Mouse (Mus musculus) liver, embryonic 15.5 days (tissue): ENCODE measurements at regions not wholly inside any gene's neighbourhood (a gene's known extent, or its start where the extent isn't known, plus 50 kb on each side); places are given as distances from the start of the nearest gene placed in this dataset.

Source experiments
- ATAC-seq: fragments of 200-750 bp; cut with Nextera tagmentation; 2 replicates; pipeline ENCODE4 v1.8.0; 2017; ENCODE audit warnings: moderate number of reproducible peaks, mild to moderate bottlenecking, moderate library complexity; ENCODE audit not compliant: insufficient read depth
- H3K27ac ChIP-seq: fragments of 300-500 bp; sonication (generic); replicated peaks from 2 replicates; pipeline ENCODE4 v1.5.1; 2015; ENCODE audit warnings: mild to moderate bottlenecking, inconsistent platforms
- H3K27me3 ChIP-seq: fragments of 300-500 bp; sonication (generic); 2 replicates; pipeline ENCODE4 v1.6.1; 2015; ENCODE audit warnings: mild to moderate bottlenecking, inconsistent platforms
- H3K36me3 ChIP-seq: fragments of 300-500 bp; sonication (generic); replicated peaks from 2 replicates; pipeline ENCODE4 v1.6.1; 2015; ENCODE audit warnings: moderate library complexity, mild to moderate bottlenecking, inconsistent platforms
- H3K4me1 ChIP-seq: fragments of 300-500 bp; sonication (generic); replicated peaks from 2 replicates; pipeline ENCODE4 v1.6.1; 2015; ENCODE audit warnings: inconsistent platforms
- H3K4me2 ChIP-seq: fragments of 300-500 bp; sonication (generic); 2 replicates; pipeline ENCODE4 v1.6.1; 2015; ENCODE audit warnings: moderate library complexity, mild to moderate bottlenecking, inconsistent platforms
- H3K4me3 ChIP-seq: fragments of 300-500 bp; sonication (generic); replicated peaks from 2 replicates; pipeline ENCODE4 v1.5.1; 2015; ENCODE audit warnings: mild to moderate bottlenecking, inconsistent platforms
- H3K9ac ChIP-seq: fragments of 300-500 bp; sonication (generic); 2 replicates; pipeline ENCODE4 v1.6.1; 2015; ENCODE audit warnings: moderate library complexity, mild to moderate bottlenecking, inconsistent platforms
- H3K9me3 ChIP-seq: fragments of 300-500 bp; sonication (generic); replicated peaks from 2 replicates; pipeline ENCODE4 v1.6.1; 2016; ENCODE audit warnings: inconsistent platforms
- WGBS: fragments of 180-500 bp; shearing (Covaris S2); methylation state at CpG from one replicate; pipeline ENCODE4 v1.1.7; 2015; ENCODE audit warnings: mixed read lengths; ENCODE audit not compliant: insufficient replicate concordance; 5-methylcytosine and 5-hydroxymethylcytosine counted together

- H3K9me3 ChIP-seq = no peaks in the 10 kb centered on the region
- no peak overlapping the region for H3K4me3 ChIP-seq
- no peak for ATAC-seq
- no peak overlapping the region for H3K4me2 ChIP-seq
- no peak overlapping the region for H3K27ac ChIP-seq
- H3K4me1 ChIP-seq = no peaks in the 10 kb centered on the region
- H3K36me3 ChIP-seq = no peaks in the 10 kb centered on the region
- WGBS = 43% methylated on average over 2 of the region's 2 CpGs
- no peak overlapping the region for H3K9ac ChIP-seq
- no peaks in the 10 kb centered on the region for H3K27me3 ChIP-seq
These were observed 463.3 kb downstream of the Dmrt2 start for GRCm38 (mm10) chr19:26135398-26136104.

DNA sequence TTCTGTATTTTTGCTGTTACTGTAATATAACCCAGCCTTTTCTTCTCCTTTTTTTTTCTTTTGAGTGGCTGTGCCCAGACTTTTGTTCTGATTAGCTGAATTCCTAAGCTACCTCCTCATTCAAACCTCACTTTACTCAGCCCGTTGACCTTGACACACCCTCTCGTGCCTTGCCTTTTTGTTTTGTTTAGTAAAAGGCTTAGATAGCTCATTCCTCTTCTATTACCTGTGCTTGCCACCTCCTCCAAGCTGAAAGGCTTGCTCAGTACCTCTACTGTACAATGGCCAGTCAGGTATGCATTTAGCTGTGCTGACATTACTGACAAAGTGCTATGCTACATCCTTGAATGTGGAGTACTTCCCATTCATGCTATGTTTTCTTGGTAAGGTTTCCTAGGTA lies 464.2 kb upstream of the Smarca2 start:
- H3K4me3 ChIP-seq = no peak overlapping the region
- 51% methylated on average over 2 of the region's 2 CpGs for WGBS
- no peak overlapping the region for H3K4me2 ChIP-seq
- no peaks in the 10 kb centered on the region for H3K36me3 ChIP-seq
- H3K4me1 ChIP-seq = no peaks in the 10 kb centered on the region
- H3K9ac ChIP-seq = no peak overlapping the region
- H3K9me3 ChIP-seq = no peaks in the 10 kb centered on the region
- no peak for ATAC-seq
- no peak overlapping the region for H3K27ac ChIP-seq
- no peaks in the 10 kb centered on the region for H3K27me3 ChIP-seq

- ATAC-seq = no peak
- Histone ChIP-seq H3K9me3 (no peaks in the 10 kb centered on the region), H3K4me2 (no peak overlapping the region), H3K27ac (no peak overlapping the region), H3K4me1 (no peaks in the 10 kb centered on the region), H3K4me3 (no peak overlapping the region), H3K36me3 (no peaks in the 10 kb centered on the region), H3K9ac (no peak overlapping the region), H3K27me3 (no peaks in the 10 kb centered on the region)
- 65% methylated on average over 2 of the region's 2 CpGs for WGBS
These were observed 461.3 kb upstream of the Smarca2 start for GRCm38 (mm10) chr19:26143539-26143938.

DNA sequence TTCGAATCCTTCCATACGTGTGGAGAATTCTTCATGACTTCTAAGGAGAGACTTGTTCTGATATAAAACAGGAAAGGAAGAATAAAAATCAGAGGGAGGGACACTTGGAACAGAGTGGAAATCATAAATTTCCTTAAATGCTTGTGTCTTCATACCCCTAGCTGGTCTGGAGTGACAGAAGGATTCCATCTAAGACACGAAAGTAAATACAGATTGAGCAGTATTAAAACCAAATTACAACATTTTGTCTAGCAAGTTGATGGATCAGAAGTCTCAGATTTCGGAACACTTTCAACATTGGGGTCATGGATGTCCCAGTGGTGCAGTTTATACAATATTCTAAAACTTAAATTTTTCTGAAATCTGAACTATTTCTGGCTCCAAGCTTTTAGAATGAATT lies 453.6 kb upstream of the Smarca2 start:
- no peaks in the 10 kb centered on the region for H3K9me3 ChIP-seq
- H3K4me1 ChIP-seq = no peaks in the 10 kb centered on the region
- H3K4me2 ChIP-seq = no peak overlapping the region
- H3K36me3 ChIP-seq = no peaks in the 10 kb centered on the region
- no peaks in the 10 kb centered on the region for H3K27me3 ChIP-seq
- WGBS = 61% methylated on average over 4 of the region's 4 CpGs
- no peak overlapping the region for H3K4me3 ChIP-seq
- ATAC-seq = no peak
- no peak overlapping the region for H3K27ac ChIP-seq
- no peak overlapping the region for H3K9ac ChIP-seq

GRCm38 (mm10) chr19:26164993-26165392 lies 439.9 kb upstream of the Smarca2 start:
- Histone ChIP-seq H3K4me2 (no peak overlapping the region), H3K4me3 (no peak overlapping the region), H3K36me3 (no peaks in the 10 kb centered on the region), H3K9ac (no peak overlapping the region), H3K4me1 (no peaks in the 10 kb centered on the region), H3K27me3 (no peaks in the 10 kb centered on the region), H3K9me3 (no peaks in the 10 kb centered on the region), H3K27ac (no peak overlapping the region)
- 48% methylated on average over 13 of the region's 13 CpGs for WGBS
- no peak for ATAC-seq

DNA sequence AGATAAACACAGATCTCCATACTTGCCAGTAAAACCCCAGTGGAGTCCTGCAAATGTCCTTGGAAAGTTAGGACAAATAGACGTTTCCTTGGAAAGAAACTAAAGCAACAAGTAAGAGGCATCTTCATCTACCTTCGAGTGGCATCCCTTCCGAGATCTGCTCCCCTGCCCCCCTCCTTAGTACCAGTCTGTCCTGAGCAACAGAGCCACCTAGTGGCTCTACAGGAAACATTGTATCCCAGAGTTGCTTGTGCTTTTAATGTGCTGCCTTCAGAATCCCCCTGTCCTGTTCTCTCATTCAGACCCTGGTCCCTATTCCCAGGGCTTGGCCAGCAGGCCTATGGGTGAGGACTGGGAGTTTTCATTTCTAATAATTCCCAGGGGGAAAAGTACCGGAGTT lies 423.1 kb upstream of the Smarca2 start:
- H3K4me2 ChIP-seq = no peak overlapping the region
- H3K9me3 ChIP-seq = no peaks in the 10 kb centered on the region
- H3K27me3 ChIP-seq = no peaks in the 10 kb centered on the region
- no peak overlapping the region for H3K9ac ChIP-seq
- H3K4me1 ChIP-seq = no peaks in the 10 kb centered on the region
- H3K36me3 ChIP-seq = no peaks in the 10 kb centered on the region
- no peak for ATAC-seq
- H3K4me3 ChIP-seq = no peak overlapping the region
- WGBS = 17% methylated on average over 4 of the region's 4 CpGs
- H3K27ac ChIP-seq = no peak overlapping the region

GRCm38 (mm10) chr19:26185012-26185411 lies 419.8 kb upstream of the Smarca2 start:
- Histone ChIP-seq H3K4me2 (no peak overlapping the region), H3K27me3 (no peaks in the 10 kb centered on the region), H3K4me1 (no peaks in the 10 kb centered on the region), H3K9ac (no peak overlapping the region), H3K36me3 (no peaks in the 10 kb centered on the region), H3K9me3 (no peaks in the 10 kb centered on the region), H3K4me3 (no peak overlapping the region), H3K27ac (no peak overlapping the region)
- ATAC-seq = no peak
- 63% methylated on average over 7 of the region's 7 CpGs for WGBS

DNA sequence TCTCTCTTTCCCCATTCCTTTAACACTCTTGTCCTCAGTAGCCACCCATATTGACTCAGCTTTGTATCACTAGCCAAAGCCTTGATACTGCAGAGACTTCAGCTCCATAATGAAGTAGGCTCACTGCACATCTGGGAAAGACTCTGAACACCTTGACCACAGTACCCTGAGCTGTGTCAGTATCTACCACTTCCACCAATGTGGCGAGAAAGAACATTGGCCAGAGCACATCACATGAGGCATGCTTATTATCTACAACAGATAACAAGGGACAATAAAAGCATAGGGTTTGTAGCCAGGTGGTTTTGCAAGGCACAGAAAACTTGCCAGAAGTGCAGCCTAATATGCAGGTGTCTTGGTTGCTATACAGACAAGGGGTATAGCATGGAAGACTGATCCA lies 414.0 kb upstream of the Smarca2 start:
- H3K4me2 ChIP-seq = no peak overlapping the region
- WGBS = 62% methylated on average over 1 of the region's 1 CpGs
- no peak for ATAC-seq
- H3K4me3 ChIP-seq = no peak overlapping the region
- H3K27ac ChIP-seq = no peak overlapping the region
- no peaks in the 10 kb centered on the region for H3K36me3 ChIP-seq
- H3K9ac ChIP-seq = no peak overlapping the region
- no peaks in the 10 kb centered on the region for H3K4me1 ChIP-seq
- H3K27me3 ChIP-seq = no peaks in the 10 kb centered on the region
- no peaks in the 10 kb centered on the region for H3K9me3 ChIP-seq

DNA sequence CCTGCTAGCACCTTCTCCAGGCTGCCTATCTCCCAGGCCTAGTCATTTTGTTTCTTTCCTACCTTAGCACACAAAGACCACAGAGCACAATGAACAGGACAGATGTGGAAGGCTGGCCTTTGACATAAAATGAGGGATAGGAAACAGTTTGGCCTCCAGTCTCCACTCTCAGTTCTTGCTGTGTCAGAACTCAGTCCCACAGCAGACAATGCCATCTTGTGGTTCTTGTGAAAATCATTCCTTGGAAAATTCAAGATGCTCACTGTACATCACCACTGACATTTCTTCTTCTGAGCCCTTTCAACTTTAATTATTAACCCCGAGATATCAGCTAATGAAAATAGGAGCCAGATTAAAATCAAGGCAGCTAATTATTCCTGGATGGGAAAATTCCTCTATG lies 411.2 kb upstream of the Smarca2 start:
- no peaks in the 10 kb centered on the region for H3K4me1 ChIP-seq
- WGBS = 45% methylated on average over 1 of the region's 1 CpGs
- no peak overlapping the region for H3K4me2 ChIP-seq
- H3K27ac ChIP-seq = no peak overlapping the region
- no peak overlapping the region for H3K4me3 ChIP-seq
- no peaks in the 10 kb centered on the region for H3K9me3 ChIP-seq
- no peaks in the 10 kb centered on the region for H3K36me3 ChIP-seq
- no peak for ATAC-seq
- H3K9ac ChIP-seq = no peak overlapping the region
- H3K27me3 ChIP-seq = no peaks in the 10 kb centered on the region

DNA sequence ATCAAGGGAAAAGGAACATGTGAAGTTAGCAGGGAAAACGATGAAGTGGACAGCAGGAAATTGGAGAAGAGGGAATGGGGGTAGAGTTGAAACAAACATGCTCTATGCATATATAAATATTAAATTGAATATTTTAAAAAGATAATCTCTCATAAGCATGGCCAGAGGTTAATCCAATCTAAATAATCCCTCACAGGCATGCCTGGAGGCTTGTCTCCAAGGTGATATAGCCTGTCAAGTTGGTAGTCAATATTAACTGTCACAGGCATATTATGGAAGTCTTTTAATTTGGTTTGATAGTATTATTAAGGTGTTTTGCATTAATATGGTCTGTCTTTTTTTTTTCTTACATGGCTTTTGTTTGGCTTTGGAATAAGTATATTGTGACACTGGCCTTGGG lies 396.1 kb upstream of the Smarca2 start:
- H3K4me1 ChIP-seq = no peaks in the 10 kb centered on the region
- no peak overlapping the region for H3K4me3 ChIP-seq
- H3K27me3 ChIP-seq = no peaks in the 10 kb centered on the region
- no peak overlapping the region for H3K27ac ChIP-seq
- no peak overlapping the region for H3K9ac ChIP-seq
- no peaks in the 10 kb centered on the region for H3K9me3 ChIP-seq
- 39% methylated on average over 1 of the region's 1 CpGs for WGBS
- no peak for ATAC-seq
- H3K4me2 ChIP-seq = no peak overlapping the region
- H3K36me3 ChIP-seq = no peaks in the 10 kb centered on the region

DNA sequence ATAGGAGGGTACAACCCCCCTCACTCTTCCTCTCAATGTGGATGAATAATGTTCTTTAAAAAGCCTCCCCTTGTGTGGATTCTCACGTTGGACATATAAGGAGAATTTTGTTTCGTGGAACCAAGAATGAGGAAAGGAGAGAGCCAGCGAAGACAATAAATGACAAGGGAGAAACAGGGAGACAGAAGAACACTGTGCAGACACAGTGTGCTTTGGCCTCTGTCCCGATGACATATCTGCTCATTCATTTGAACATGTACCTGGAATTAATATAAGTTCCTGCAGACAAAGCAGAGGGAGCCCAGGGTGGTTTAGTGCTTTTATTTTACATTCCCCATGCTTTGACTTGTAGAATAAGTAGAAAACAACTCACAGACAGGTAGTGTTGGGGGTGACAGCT lies 370.3 kb upstream of the Smarca2 start:
- WGBS = 49% methylated on average over 4 of the region's 4 CpGs
- H3K4me3 ChIP-seq = no peak overlapping the region
- no peaks in the 10 kb centered on the region for H3K36me3 ChIP-seq
- H3K9me3 ChIP-seq = no peaks in the 10 kb centered on the region
- no peak for ATAC-seq
- H3K27ac ChIP-seq = no peak overlapping the region
- H3K4me2 ChIP-seq = no peak overlapping the region
- H3K27me3 ChIP-seq = no peaks in the 10 kb centered on the region
- H3K4me1 ChIP-seq = no peaks in the 10 kb centered on the region
- H3K9ac ChIP-seq = no peak overlapping the region

DNA sequence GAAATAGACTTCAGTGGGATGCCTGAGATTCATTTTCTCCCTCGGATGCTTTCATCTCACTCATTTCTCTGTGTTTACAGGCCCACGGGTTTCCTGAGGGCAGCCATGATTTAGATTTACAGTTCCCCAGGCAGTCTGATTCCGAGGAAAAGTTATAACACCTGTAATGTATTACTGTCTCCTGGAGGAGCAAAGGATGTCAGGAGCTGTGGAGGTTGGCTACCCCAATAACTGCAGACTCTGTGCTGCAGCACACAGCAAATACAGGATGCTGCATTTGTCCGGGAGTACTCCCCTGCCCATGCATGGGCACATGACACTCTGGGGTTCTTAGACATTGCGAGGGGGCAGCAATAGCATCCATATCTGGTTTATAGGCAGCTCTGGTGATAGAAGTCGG lies 360.8 kb upstream of the Smarca2 start:
- WGBS = 56% methylated on average over 6 of the region's 6 CpGs
- ATAC-seq = no peak
- H3K27me3 ChIP-seq = no peaks in the 10 kb centered on the region
- no peaks in the 10 kb centered on the region for H3K4me1 ChIP-seq
- H3K9me3 ChIP-seq = no peaks in the 10 kb centered on the region
- H3K27ac ChIP-seq = no peak overlapping the region
- H3K4me3 ChIP-seq = no peak overlapping the region
- H3K9ac ChIP-seq = no peak overlapping the region
- no peak overlapping the region for H3K4me2 ChIP-seq
- no peaks in the 10 kb centered on the region for H3K36me3 ChIP-seq
